Mouse (Mus musculus): ENCODE results near the gene Efcab14.
A peak's percentile ranks its signal among the peaks of the same experiment; 100 is the strongest.

Gene Efcab14

GRCm38 (mm10) chr4:115777627-115778026 is 40.1 kb downstream of the Efcab14 start:
- DNase-seq (ENCODE audit: low spot score) = no peak

- DNase-seq (ENCODE audit: low spot score) = no peak
Observed at GRCm38 (mm10) chr4:115780269-115780668, 42.7 kb downstream of the Efcab14 start.

GRCm38 (mm10) chr4:115780918-115781317 is 43.4 kb downstream of the Efcab14 start, which contains the start of gene Tex38:
Tex38 (minus strand) TSS chr4:115781018.
- no peak for DNase-seq (ENCODE audit: low spot score)

- DNase-seq (ENCODE audit: low spot score) = no peak
Observed at GRCm38 (mm10) chr4:115782026-115782805, 44.7 kb downstream of the Efcab14 start.

GRCm38 (mm10) chr4:115784769-115785510 is 47.4 kb downstream of the Efcab14 start, which contains the start of gene Atpaf1:
Atpaf1 (plus strand) TSS chr4:115784812.
- peak; percentile 75 for DNase-seq (ENCODE audit: low spot score)

GRCm38 (mm10) chr4:115785511-115786034 is 48.0 kb downstream of the Efcab14 start:
- DNase-seq (ENCODE audit: low spot score) = no peak

GRCm38 (mm10) chr4:115790864-115791263 is 53.3 kb downstream of the Efcab14 start:
- no peak for DNase-seq (ENCODE audit: low spot score)

- DNase-seq (ENCODE audit: low spot score) = no peak
Observed at GRCm38 (mm10) chr4:115795360-115795759, 57.8 kb downstream of the Efcab14 start.

GRCm38 (mm10) chr4:115799981-115800380 is 62.4 kb downstream of the Efcab14 start:
- DNase-seq (ENCODE audit: low spot score) = no peak

GRCm38 (mm10) chr4:115812326-115812725 is 74.8 kb downstream of the Efcab14 start:
- DNase-seq (ENCODE audit: low spot score) = no peak

GRCm38 (mm10) chr4:115815606-115816005 is 78.1 kb downstream of the Efcab14 start:
- no peak for DNase-seq (ENCODE audit: low spot score)

- no peak for DNase-seq (ENCODE audit: low spot score)
Observed at GRCm38 (mm10) chr4:115820199-115820598, 82.7 kb downstream of the Efcab14 start.

- no peak for DNase-seq (ENCODE audit: low spot score)
Observed at GRCm38 (mm10) chr4:115820944-115821343, 83.4 kb downstream of the Efcab14 start.

GRCm38 (mm10) chr4:115821431-115821830 is 83.9 kb downstream of the Efcab14 start:
- no peak for DNase-seq (ENCODE audit: low spot score)

- no peak for DNase-seq (ENCODE audit: low spot score)
Observed at GRCm38 (mm10) chr4:115821928-115822327, 84.4 kb downstream of the Efcab14 start.

- DNase-seq (ENCODE audit: low spot score) = no peak
Observed at GRCm38 (mm10) chr4:115824178-115824577, 86.6 kb downstream of the Efcab14 start.

GRCm38 (mm10) chr4:115825271-115825670 is 87.7 kb downstream of the Efcab14 start:
- no peak for DNase-seq (ENCODE audit: low spot score)
